Mouse (Mus musculus) C2C12 (cell line): ENCODE data around the gene Gpr37l1.
"Not testable (repeated sequence)": the region's sequence is repeated elsewhere in the genome, so short reads cannot be mapped to it uniquely, and the experiment has no call there.

Experiments
- CTCF ChIP-seq: IDR thresholded peaks from one replicate; pipeline ENCODE4 v1.5.1; 2011; ENCODE audit not compliant: control insufficient read depth, insufficient read depth, insufficient read length
- MYOD1 ChIP-seq: IDR thresholded peaks from one replicate; pipeline ENCODE4 v1.6.1; 2011; ENCODE audit warnings: low read depth; ENCODE audit not compliant: control insufficient read depth, insufficient read length

- not testable (repeated sequence) for TF ChIP-seq CTCF, MYOD1
Measured at GRCm38 (mm10) chr1:135194335-135194734, 26.9 kb upstream of the Gpr37l1 start.
